Mouse (Mus musculus): ENCODE measurements around the gene Spata20.

Spata20 gene

DNA sequence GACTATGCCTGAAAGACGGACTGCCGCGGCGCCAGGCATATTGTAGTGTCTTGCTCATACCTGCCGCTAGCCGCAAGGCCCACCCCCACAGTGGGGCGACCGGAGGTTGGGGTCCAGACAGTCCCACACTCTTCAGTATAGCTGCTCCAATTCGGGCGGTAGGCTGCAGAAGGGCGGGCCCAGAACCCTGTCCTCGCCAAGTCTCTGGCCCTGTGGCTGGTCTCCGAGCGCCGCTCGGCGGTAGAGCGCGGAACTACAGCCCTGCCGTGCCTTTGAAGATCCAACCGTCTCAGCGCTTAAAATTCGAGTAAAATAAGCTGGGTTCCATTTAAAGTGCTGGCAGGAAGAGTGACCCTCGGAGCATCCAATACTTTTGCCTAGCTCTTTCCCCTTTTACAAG, at the start of gene Spata20:
TSS of gene Spata20 (minus strand) at position 179 of the 400 bp plus-strand sequence.
- no peak for DNase-seq (ENCODE audit: extremely low read depth, low read depth)

DNA sequence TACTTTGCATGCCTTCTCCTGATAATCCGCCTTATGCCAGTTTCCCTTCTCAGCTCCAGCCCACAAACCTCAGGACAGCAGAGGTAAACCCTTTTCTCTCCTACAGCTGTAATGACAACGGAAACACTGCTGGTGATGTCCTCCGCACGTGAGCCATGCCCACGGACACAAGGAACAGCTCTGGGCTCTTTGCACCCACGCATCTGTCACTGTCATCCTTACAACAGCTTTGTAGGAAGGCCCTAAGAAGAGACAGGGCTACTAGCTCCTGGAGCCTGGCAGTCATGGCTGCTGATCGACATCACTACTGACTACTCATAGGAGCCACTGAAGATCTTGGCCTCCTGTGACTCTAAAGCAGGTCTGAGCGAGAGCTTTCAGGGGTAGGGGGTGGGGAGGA, 47.2 kb upstream of the Spata20 start:
- DNase-seq (ENCODE audit: extremely low read depth, low read depth): no peak

- no peak for DNase-seq (ENCODE audit: extremely low read depth, low read depth)
Measured at GRCm38 (mm10) chr11:94528879-94529278, 42.9 kb upstream of the Spata20 start.

GRCm38 (mm10) chr11:94526171-94526879, 40.3 kb upstream of the Spata20 start:
- no peak for DNase-seq (ENCODE audit: extremely low read depth, low read depth)

DNA sequence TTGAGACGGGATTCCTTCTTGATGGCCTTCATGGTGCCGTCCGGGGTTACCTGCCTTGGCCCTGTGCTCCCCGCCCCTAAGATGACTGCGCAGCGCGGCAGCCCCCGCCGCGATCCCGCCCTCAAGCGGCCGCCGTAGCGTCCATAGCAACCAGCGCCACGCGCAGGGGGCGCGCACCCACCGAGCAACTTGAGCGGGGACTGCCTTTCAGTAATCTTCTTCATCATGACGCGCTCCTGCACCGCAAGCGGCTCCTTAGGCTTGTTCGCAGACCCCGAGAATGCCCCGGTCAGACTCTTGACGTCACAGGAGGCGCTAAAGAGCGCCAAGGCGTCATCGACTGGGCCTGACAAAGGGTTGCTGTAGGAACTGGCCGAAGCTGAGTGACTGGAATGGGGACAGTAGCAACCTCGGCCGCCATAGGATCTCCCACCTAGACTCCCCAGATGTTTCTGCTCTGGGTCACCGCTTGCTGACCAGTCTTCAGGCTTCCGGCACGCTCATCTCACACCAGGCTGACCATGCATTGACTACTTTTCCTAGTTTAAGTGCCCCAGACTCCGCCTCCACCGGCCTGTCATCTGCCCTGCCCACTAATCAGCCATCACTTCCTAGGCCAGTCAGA, 35.4 kb upstream of the Spata20 start, which contains the start of gene Mycbpap:
TSS of gene Mycbpap (minus strand) at position 524 of the 625 bp plus-strand sequence.
- DNase-seq (ENCODE audit: extremely low read depth, low read depth): no peak

GRCm38 (mm10) chr11:94513452-94513851, 27.5 kb upstream of the Spata20 start:
- DNase-seq (ENCODE audit: extremely low read depth, low read depth): no peak

GRCm38 (mm10) chr11:94508976-94509375, 23.0 kb upstream of the Spata20 start:
- no peak for DNase-seq (ENCODE audit: extremely low read depth, low read depth)

GRCm38 (mm10) chr11:94501482-94501881, 15.5 kb upstream of the Spata20 start:
- no peak for DNase-seq (ENCODE audit: extremely low read depth, low read depth)

- DNase-seq (ENCODE audit: extremely low read depth, low read depth): no peak
Measured at GRCm38 (mm10) chr11:94500362-94500761, 14.4 kb upstream of the Spata20 start.

DNA sequence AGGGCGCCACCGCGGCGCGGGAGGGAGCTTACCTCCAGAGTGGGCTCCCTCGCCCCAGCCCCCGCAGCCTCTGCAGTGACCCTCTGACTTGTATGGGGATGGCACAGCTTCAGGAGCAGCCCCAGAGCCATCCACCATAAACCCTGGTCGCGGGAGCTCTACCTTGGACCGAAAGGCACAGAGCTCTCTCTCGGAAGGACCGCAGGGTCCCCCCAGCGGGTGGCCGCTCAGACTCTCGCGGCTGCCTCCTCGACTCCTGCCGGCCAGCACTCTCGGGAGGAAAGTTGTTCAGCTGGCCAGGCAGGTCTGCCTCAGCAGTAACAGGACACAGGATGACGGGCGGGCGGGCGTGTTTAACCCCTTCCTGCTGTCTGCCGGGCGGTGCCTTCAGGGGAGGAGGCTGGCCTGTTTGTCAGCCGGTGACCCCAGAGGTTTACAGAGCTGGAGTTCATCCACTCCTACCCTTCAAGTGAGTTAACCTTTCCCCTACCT, 13.7 kb upstream of the Spata20 start, which contains the start of gene Epn3:
TSS of gene Epn3 (minus strand) at position 314 of the 492 bp plus-strand sequence.
- DNase-seq (ENCODE audit: extremely low read depth, low read depth): no peak

GRCm38 (mm10) chr11:94499035-94499434, 13.1 kb upstream of the Spata20 start:
- no peak for DNase-seq (ENCODE audit: extremely low read depth, low read depth)

GRCm38 (mm10) chr11:94498093-94498996, 12.4 kb upstream of the Spata20 start:
- DNase-seq (ENCODE audit: extremely low read depth, low read depth): peak; percentile 6

DNA sequence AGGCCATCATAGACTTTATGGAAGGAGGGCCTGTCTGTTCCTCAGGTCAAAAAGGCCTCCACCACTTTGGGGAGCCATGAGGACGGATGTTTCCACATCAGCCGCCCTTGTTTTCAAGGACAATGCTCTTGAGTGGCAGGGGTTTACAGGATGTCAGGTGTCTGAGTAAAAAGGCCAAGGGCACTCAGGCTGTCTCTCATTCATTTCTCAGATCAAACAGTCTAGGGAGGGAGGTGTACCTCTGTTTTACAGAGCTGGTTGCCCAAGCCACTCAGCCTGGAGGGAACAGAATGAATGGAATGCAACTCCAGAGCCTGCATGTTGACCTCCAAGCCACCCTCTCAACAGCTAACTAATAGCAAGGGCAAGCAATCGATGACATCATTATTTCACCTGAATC, 9.4 kb upstream of the Spata20 start:
- no peak for DNase-seq (ENCODE audit: extremely low read depth, low read depth)

DNA sequence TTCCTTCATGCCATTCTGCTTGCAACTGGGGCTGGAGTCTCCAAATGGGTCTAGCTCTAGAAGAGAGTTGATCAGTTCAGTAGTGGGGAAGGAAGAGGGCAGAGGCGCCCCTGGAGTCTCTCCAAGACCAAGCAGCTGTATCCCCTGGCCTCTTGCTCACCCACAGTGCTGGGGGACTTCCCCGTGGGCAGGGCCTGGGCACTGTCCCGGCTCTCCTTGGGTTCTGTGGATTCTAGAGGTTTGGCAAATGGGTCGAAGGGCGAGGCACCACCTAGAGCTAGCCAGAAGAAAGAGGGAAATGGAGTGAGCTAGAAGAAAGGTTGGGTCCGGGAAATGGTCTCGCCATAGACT, 5.7 kb upstream of the Spata20 start:
- no peak for DNase-seq (ENCODE audit: extremely low read depth, low read depth)

DNA sequence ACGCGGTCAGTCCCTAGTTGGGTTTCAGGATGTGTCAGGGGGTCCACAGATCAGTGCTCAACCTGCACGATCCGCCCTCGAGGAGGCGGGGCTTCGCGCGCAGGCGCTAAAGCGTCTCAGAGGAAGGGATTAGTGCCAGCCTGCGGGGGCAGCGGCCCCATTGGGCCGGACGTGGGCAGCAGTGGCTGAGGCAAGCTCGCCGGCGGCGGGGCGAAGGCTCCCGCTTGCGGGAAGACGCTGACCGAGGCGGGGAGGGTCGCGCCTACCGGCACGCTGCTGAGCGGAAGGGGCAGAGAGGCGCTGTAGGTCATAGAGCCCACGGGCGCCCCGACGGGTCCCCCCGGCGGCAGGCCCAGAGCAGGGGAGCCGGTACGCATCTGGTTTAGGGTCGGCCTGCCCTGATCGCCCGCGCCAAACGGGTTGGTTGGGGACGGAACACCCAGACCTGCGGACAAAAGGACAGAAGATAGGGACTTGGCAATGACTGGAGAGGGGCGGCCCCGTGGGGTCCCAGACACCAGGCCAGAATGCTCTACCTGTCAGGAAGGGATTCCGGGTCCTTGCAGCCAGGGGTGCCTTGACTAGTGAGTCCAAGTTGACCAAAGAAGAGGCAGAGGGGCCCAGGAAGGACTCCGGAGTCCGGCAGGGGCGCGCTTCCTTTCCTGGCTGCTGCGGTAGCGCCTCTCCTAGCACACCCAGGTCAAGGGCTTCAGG, 5.2 kb upstream of the Spata20 start:
- no peak for DNase-seq (ENCODE audit: extremely low read depth, low read depth)

GRCm38 (mm10) chr11:94489745-94490144, 3.8 kb upstream of the Spata20 start:
- no peak for DNase-seq (ENCODE audit: extremely low read depth, low read depth)

DNA sequence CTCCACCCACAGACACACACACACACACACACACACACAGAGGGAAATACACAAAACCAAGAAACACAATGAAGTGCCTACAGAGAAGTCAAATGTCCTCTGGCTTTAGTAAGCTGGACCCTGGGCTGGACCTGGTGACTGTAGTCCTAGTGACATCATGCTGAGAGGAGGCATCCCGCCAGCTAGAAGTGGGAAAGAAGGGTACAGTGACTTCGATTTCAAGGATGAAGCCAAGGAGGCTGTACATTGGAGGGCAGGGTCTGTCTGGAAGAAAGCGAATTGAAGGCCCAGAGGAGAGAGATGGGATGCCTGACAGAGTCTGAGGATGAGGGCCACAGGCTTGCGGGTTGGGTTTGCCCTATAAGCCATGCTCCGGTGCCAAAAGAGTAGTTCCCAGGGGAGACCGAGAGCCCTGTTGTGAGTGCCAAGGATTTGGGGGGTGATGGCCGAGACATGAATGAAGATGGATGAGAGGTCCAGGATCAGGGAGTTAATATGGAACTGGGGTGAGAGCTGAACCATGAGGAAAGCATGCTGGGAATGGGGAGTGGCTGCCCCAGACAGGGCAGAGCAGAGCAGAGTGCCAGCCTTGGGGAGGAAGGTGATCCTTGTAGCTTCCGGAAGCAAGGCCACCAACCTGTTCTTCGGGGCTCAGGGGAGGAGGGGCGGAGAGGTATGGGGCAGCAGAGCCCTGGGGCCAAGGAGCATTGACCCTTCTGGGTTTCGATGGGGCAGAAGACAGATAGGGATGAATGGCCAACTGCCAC, 3.0 kb upstream of the Spata20 start:
- DNase-seq (ENCODE audit: extremely low read depth, low read depth): no peak

DNA sequence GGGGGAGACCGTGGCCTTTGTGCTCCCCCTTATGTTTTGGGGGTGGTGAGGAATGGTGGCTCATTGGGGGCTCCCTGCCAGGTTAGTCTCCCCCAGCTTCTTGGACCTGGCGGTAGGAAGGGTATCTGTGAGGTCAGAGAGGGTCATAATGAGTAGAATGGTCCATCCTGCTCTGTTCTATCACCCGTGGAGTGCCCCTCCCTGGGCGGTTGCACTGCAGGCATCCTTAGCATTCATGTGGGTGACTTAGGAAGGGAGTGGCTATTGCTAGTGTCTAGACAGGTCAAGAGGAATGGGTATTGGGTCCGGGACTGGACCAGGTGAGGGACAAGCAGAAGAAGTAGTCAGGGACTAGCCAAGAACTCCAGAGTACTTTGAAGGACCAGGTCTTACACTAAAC, 756 bp downstream of the Spata20 start:
- no peak for DNase-seq (ENCODE audit: extremely low read depth, low read depth)

GRCm38 (mm10) chr11:94484636-94485035, 1.3 kb downstream of the Spata20 start:
- no peak for DNase-seq (ENCODE audit: extremely low read depth, low read depth)

DNA sequence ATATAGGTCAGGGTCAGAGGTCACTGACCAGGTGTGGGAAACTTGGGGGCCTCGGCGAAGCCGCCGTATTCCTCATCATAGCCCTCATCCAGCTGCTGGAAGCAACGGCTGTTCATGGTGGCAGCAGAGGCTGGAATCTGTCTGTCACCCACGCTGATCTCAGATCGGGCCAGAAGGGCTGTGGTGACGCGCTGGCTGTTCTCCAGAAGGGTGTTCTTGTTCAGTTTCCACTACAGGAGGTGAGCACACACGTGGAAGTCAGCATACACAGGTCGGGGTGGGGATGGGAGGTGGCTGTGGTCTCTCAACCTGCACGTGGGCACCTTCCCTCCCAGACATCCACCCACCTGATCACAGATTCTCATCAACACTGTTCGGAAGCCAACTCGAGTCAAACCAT, 2.1 kb downstream of the Spata20 start:
- no peak for DNase-seq (ENCODE audit: extremely low read depth, low read depth)
